22 mouse cellular contexts compared by ENCODE assay signal in the genomic region with DNA sequence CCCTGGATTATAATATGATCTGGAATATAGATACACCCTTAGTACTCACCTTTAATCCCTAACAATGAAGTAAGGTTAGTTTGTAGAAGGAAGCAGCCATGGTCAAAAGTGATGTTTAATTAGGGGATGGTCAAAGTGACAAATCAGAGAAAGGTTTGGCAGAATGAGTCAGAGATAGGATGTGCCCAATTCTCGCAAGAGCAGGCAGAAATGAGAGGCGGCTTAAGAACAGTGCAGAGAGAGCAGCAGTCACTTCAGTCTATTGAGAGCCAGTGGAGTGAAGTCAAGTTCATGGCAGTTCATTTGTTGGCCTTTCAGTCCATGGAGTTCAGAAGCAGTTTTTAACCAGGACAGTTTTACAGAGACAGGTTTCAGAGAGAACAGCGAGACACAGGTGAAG.
DNase-seq lines count a peak whose midpoint lies in the region; ATAC-seq and TF ChIP-seq lines count a peak whose summit lies in the region.
"Had no signal": no experiment of that assay in that cellular context is flagged by ENCODE, and none has a peak within 500 bp of the region (broad histone marks: within the 10 kb centered on the region; RNA-seq: fewer than 3 reads in every experiment).

No protein-coding gene starts in this region.

- TF ChIP-seq EP300 in stomach, postnatal 0 days (optimal IDR thresholded peaks at IDR 0.05) = no peak

- peak overlapping the region; percentile 3; the same call in 1 of the 2 replicates for H3K27ac ChIP-seq in stomach, embryonic 14.5 days (ENCODE audit: low read length)
- H3K27ac ChIP-seq in stomach, postnatal 0 days (replicated peaks) = no peak overlapping the region
- H3K27ac ChIP-seq in hindbrain, embryonic 12.5 days = no peak overlapping the region
- H3K27ac ChIP-seq: forebrain, embryonic 10.5 days; forebrain, embryonic 13.5 days; heart, embryonic 13.5 days; hindbrain, embryonic 15.5 days; intestine, embryonic 15.5 days had no signal

- 82% methylated on average over 3 of the region's 3 CpGs for WGBS in stomach, embryonic 14.5 days
- WGBS in stomach, postnatal 0 days = 86% methylated on average over 3 of the region's 3 CpGs
- 88% methylated on average over 3 of the region's 3 CpGs for WGBS in hindbrain, embryonic 12.5 days

- no peak overlapping the region for H3K9ac ChIP-seq in stomach, embryonic 14.5 days (replicated peaks; ENCODE audit: low read depth, low read length)
- no peak overlapping the region for H3K9ac ChIP-seq in stomach, postnatal 0 days (ENCODE audit: low read length)
- H3K9ac ChIP-seq in hindbrain, embryonic 12.5 days = no peak overlapping the region
- H3K9ac ChIP-seq: forebrain, embryonic 13.5 days; heart, embryonic 13.5 days; hindbrain, embryonic 15.5 days; intestine, embryonic 15.5 days had no signal

- DNase-seq in stomach, postnatal 0 days (ENCODE audit: low spot score) = no peak
- DNase-seq in natural killer cell, adult 2 months (ENCODE audit: low spot score in 2 of 2) = peak; percentile 39 to 57
- DNase-seq in retina, embryonic 14.5 days (ENCODE audit: low spot score) = no peak
- no peak for DNase-seq in spleen, adult 18-20 months
- DNase-seq: adrenal gland, adult 8-10 months; adrenal gland, postnatal 36 days; cerebellum, adult 18-20 months; cerebellum, adult 9-10 months; cerebellum, postnatal 14 days; gastrocnemius, postnatal 14 days; heart, adult 18-20 months; heart, postnatal 14 days; heart, postnatal 4 days had no signal

- no peak for ATAC-seq in stomach, embryonic 14.5 days (ENCODE audit: insufficient number of reproducible peaks, insufficient read depth, low FRiP score, low read depth)
- no peak for ATAC-seq in stomach, postnatal 0 days (ENCODE audit: low FRiP score, low TSS enrichment)
- ATAC-seq in CD4-positive, CD25-positive, alpha-beta regulatory T cell, adult 4 months = peak; percentile 19
- ATAC-seq in hindbrain, embryonic 12.5 days (ENCODE audit: low FRiP score) = no peak
- ATAC-seq: forebrain, embryonic 13.5 days; forebrain, embryonic 16.5 days; intestine, embryonic 15.5 days had no signal

- H3K9me3 ChIP-seq in stomach, embryonic 14.5 days (ENCODE audit: control insufficient read depth, low read depth, low read length) = no peaks in the 10 kb centered on the region
- H3K9me3 ChIP-seq in stomach, postnatal 0 days (ENCODE audit: control insufficient read depth, low read length) = no peaks in the 10 kb centered on the region
- no peaks in the 10 kb centered on the region for H3K9me3 ChIP-seq in hindbrain, embryonic 12.5 days (replicated peaks)
- H3K9me3 ChIP-seq: forebrain, embryonic 10.5 days; forebrain, embryonic 13.5 days; heart, embryonic 13.5 days; hindbrain, embryonic 15.5 days; intestine, embryonic 15.5 days had no signal

- H3K36me3 ChIP-seq in stomach, embryonic 14.5 days (ENCODE audit: control insufficient read depth, insufficient read depth, low read length) = no peaks in the 10 kb centered on the region
- no peaks in the 10 kb centered on the region for H3K36me3 ChIP-seq in stomach, postnatal 0 days (ENCODE audit: control insufficient read depth, insufficient read depth, low read length)
- no peaks in the 10 kb centered on the region for H3K36me3 ChIP-seq in hindbrain, embryonic 12.5 days
- H3K36me3 ChIP-seq: forebrain, embryonic 10.5 days; heart, embryonic 13.5 days; hindbrain, embryonic 15.5 days; intestine, embryonic 15.5 days had no signal

- H3K4me3 ChIP-seq in stomach, embryonic 14.5 days (ENCODE audit: low read depth, low read length) = no peak overlapping the region
- H3K4me3 ChIP-seq in stomach, postnatal 0 days (ENCODE audit: low read depth, low read length) = no peak overlapping the region
- H3K4me3 ChIP-seq in hindbrain, embryonic 12.5 days = no peak overlapping the region
- H3K4me3 ChIP-seq: forebrain, embryonic 10.5 days; forebrain, embryonic 13.5 days; heart, embryonic 13.5 days; hindbrain, embryonic 15.5 days; intestine, embryonic 15.5 days had no signal

- no peak for TF ChIP-seq CTCF in stomach, postnatal 0 days (IDR thresholded peaks at IDR 0.05; ENCODE audit: low read depth)

- H3K27me3 ChIP-seq in stomach, embryonic 14.5 days (ENCODE audit: control insufficient read depth, insufficient read depth, low read length) = no peaks in the 10 kb centered on the region
- no peaks in the 10 kb centered on the region for H3K27me3 ChIP-seq in stomach, postnatal 0 days (ENCODE audit: control insufficient read depth, insufficient read depth, low read length)
- no peaks in the 10 kb centered on the region for H3K27me3 ChIP-seq in hindbrain, embryonic 12.5 days
- H3K27me3 ChIP-seq: forebrain, embryonic 13.5 days; heart, embryonic 13.5 days; hindbrain, embryonic 15.5 days; intestine, embryonic 15.5 days had no signal

- no peaks in the 10 kb centered on the region for H3K4me1 ChIP-seq in stomach, embryonic 14.5 days (ENCODE audit: control insufficient read depth, insufficient read depth, low read length)
- H3K4me1 ChIP-seq in stomach, postnatal 0 days (replicated peaks; ENCODE audit: control insufficient read depth, insufficient read depth) = no peaks in the 10 kb centered on the region
- H3K4me1 ChIP-seq in hindbrain, embryonic 12.5 days = no peaks in the 10 kb centered on the region
- H3K4me1 ChIP-seq: forebrain, embryonic 13.5 days; heart, embryonic 13.5 days; hindbrain, embryonic 15.5 days; intestine, embryonic 15.5 days had no signal

- no peak overlapping the region for H3K4me2 ChIP-seq in stomach, embryonic 14.5 days (replicated peaks; ENCODE audit: low read depth, low read length)
- no peak overlapping the region for H3K4me2 ChIP-seq in stomach, postnatal 0 days (replicated peaks; ENCODE audit: low read depth)
- no peak overlapping the region for H3K4me2 ChIP-seq in hindbrain, embryonic 12.5 days (replicated peaks)
- H3K4me2 ChIP-seq: forebrain, embryonic 13.5 days; heart, embryonic 13.5 days; hindbrain, embryonic 15.5 days; intestine, embryonic 15.5 days had no signal

Comparison
In these comparisons a context has a peak if more than half of its experiments do, and no peak if none do; other contexts are left out.
1. DNase-seq: peak in natural killer cell, adult 2 months (2 of 2); none in stomach, postnatal 0 days (single experiment), retina, embryonic 14.5 days (single experiment) and spleen, adult 18-20 months (0 of 2).